Mouse (Mus musculus): ENCODE results near the gene Fam25c. TPM values are rescaled to one million over a fixed set of nuclear protein-coding genes. Genes with fewer than 3 reads are reported as not detected.

Fam25c gene
- polyA plus RNA-seq, 1 experiment from 2014 or later, result not detected

DNA sequence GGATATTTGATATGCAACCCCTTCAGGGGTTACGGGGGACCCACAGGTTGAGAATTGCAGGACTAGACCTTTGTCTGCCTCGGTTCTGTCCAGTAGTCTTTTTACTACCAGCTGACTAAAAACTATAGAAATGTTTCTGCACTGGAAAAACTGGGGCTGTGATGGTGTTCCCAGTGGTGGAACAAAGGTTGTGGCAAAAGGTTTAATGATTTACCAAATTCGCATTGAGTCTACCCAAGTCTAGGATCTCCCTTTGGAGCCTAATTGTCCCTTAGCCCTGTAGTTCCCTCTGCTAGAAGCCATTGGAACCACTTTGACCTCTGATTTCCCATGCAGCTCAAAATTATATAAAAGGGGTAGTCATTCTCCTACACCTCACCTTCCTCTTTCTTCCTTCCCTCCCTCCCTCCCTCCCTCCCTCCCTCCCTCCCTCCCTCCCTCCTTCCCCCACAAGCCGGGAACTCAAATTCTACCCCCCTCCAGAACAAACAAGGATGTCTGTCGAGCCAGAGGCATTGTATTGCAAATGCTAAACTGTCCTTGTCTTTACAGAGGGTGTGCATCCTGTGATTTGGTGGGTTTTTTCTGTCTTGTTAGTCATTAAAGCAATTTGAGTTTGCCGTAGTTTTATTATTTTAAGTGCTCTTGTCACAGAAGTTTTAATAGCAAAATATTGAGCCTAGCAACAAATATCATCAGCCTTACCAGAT lies 42.7 kb downstream of the Fam25c start:
- Histone ChIP-seq H3K4me2 (peak overlapping the region; percentile 80), H3K27me3 (ENCODE audit: control insufficient read depth, insufficient read depth, low read length) (no peaks in the 10 kb centered on the region), H3K9ac (ENCODE audit: low read length) (peak overlapping the region; percentile 47), H3K9me3 (ENCODE audit: control insufficient read depth, low read length) (no peaks in the 10 kb centered on the region), H3K27ac (ENCODE audit: low read depth, low read length) (no peak overlapping the region), H3K4me1 (ENCODE audit: control insufficient read depth, insufficient read depth, low read length) (peaks cover 17% of the 10 kb centered on the region), H3K4me3 (ENCODE audit: low read depth, low read length) (peak overlapping the region; percentile 87), H3K36me3 (ENCODE audit: control insufficient read depth, insufficient read depth, low read length) (no peaks in the 10 kb centered on the region)
- 30% methylated on average over 5 of the region's 6 CpGs for WGBS
- ATAC-seq (ENCODE audit: low FRiP score) (no peak), DNase-seq (ENCODE audit: low spot score, missing footprints) (peak; percentile 89)

GRCm38 (mm10) chr14:34311691-34312090 lies 43.5 kb downstream of the Fam25c start:
- H3K27ac ChIP-seq (ENCODE audit: low read depth, low read length), result no peak overlapping the region
- 2% methylated on average over 4 of the region's 4 CpGs for WGBS
- no peaks in the 10 kb centered on the region for H3K36me3 ChIP-seq (ENCODE audit: control insufficient read depth, insufficient read depth, low read length)
- H3K4me2 ChIP-seq, result peak overlapping the region; percentile 80
- H3K9ac ChIP-seq (ENCODE audit: low read length), result peak overlapping the region; percentile 97
- H3K9me3 ChIP-seq (ENCODE audit: control insufficient read depth, low read length), result no peaks in the 10 kb centered on the region
- ATAC-seq (ENCODE audit: low FRiP score) (no peak), DNase-seq (ENCODE audit: low spot score, missing footprints) (no peak)
- peaks cover 17% of the 10 kb centered on the region for H3K4me1 ChIP-seq (ENCODE audit: control insufficient read depth, insufficient read depth, low read length)
- peak overlapping the region; percentile 87 for H3K4me3 ChIP-seq (ENCODE audit: low read depth, low read length)
- H3K27me3 ChIP-seq (ENCODE audit: control insufficient read depth, insufficient read depth, low read length), result no peaks in the 10 kb centered on the region

DNA sequence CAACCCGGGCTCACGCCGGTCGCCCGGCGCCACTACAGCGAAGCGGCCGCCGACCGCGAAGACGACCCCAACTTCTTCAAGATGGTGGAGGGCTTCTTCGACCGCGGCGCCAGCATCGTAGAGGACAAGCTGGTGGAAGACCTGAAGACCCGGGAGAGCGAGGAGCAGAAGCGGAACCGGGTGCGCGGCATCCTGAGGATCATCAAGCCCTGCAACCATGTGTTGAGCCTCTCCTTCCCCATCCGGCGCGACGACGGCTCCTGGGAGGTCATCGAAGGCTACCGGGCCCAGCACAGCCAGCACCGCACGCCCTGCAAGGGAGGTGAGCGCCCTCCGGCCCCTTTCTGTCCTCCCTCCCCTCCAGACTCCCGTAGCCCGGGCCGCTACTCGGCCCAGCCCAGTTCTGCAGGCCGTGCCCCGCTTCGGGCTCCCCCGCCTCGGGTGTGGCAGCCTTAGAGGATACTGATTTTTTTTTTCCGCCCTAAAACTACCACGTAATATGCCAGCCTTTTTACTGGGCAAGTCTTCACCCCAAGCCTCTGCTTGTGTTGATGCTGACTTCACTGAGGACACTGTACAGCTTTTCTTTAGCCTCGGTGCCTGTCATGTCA lies 44.1 kb downstream of the Fam25c start:
- Histone ChIP-seq H3K27ac (ENCODE audit: low read depth, low read length) (peak overlapping the region; percentile 95), H3K4me2 (peak overlapping the region; percentile 80), H3K4me1 (ENCODE audit: control insufficient read depth, insufficient read depth, low read length) (peaks cover 17% of the 10 kb centered on the region), H3K36me3 (ENCODE audit: control insufficient read depth, insufficient read depth, low read length) (no peaks in the 10 kb centered on the region), H3K4me3 (ENCODE audit: low read depth, low read length) (peak overlapping the region; percentile 87), H3K27me3 (ENCODE audit: control insufficient read depth, insufficient read depth, low read length) (no peaks in the 10 kb centered on the region), H3K9me3 (ENCODE audit: control insufficient read depth, low read length) (no peaks in the 10 kb centered on the region), H3K9ac (ENCODE audit: low read length) (peak overlapping the region; percentile 97)
- DNase-seq (ENCODE audit: low spot score, missing footprints) (peak; percentile 94), ATAC-seq (ENCODE audit: low FRiP score) (peak; percentile 31)
- WGBS, result 0% methylated on average over 42 of the region's 47 CpGs

DNA sequence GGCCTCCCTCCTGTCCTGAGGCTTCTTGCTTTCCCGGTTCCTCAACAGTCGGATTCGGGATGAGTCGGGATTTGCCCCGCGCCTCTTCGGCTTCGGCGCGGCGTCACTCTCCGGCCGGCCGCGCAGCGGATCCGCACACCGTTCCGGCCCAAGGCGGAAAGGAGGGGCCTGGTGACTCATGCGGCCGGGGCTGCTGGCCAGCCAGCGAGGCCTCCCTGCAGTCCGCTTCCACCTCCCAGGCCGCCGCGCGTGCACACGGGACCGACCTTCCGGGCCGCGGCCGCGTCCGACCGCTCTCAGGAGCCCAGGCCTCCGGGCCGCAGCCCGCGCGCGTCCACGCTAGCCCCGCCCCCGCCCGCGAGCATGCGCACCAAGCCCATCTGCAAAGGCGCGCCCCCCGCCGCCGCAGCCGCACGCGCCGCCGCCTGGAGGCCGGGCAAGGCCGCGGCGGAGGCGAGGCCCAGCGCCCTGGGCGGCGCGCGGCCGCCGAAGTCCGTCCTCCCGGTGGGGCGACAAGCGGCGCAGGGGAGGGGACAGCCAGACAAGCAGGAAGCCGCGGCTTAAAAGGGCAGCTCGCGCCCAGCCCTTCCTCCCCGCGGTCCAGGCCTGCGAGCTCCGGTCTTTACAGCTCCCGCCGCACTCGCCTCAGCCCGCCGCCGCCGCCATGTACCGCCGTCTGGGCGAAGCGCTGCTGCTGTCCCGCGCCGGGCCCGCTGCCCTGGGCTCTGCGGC lies 44.8 kb downstream of the Fam25c start, which contains the start of the genes Shld2 and Glud1:
Gene Shld2 (minus strand): TSS at position 260 of the 732 bp plus-strand sequence.
Gene Glud1 (plus strand): TSS at position 494 of the 732 bp plus-strand sequence.
- peak within 1 kb of the TSS; percentile 97 for H3K9ac ChIP-seq (ENCODE audit: low read length)
- peak within 1 kb of the TSS; percentile 95 for H3K27ac ChIP-seq (ENCODE audit: low read depth, low read length)
- WGBS, result under 1% methylated on average over 74 of the region's 100 CpGs
- H3K4me1 ChIP-seq (ENCODE audit: control insufficient read depth, insufficient read depth, low read length), result peaks cover 17% of the 10 kb centered on the region
- peak; percentile 97 for ATAC-seq (ENCODE audit: low FRiP score)
- peak within 1 kb of the TSS; percentile 87 for H3K4me3 ChIP-seq (ENCODE audit: low read depth, low read length)
- no peaks in the 10 kb centered on the region for H3K27me3 ChIP-seq (ENCODE audit: control insufficient read depth, insufficient read depth, low read length)
- no peaks in the 10 kb centered on the region for H3K9me3 ChIP-seq (ENCODE audit: control insufficient read depth, low read length)
- H3K4me2 ChIP-seq, result peak within 1 kb of the TSS; percentile 80
- peak; percentile 100 for DNase-seq (ENCODE audit: low spot score, missing footprints)
- no peaks in the 10 kb centered on the region for H3K36me3 ChIP-seq (ENCODE audit: control insufficient read depth, insufficient read depth, low read length)

GRCm38 (mm10) chr14:34309907-34310233 lies 45.4 kb downstream of the Fam25c start:
- H3K4me1 ChIP-seq (ENCODE audit: control insufficient read depth, insufficient read depth, low read length), result peaks cover 17% of the 10 kb centered on the region
- WGBS, result 9% methylated on average over 5 of the region's 5 CpGs
- H3K4me2 ChIP-seq, result peak overlapping the region; percentile 50
- H3K36me3 ChIP-seq (ENCODE audit: control insufficient read depth, insufficient read depth, low read length), result no peaks in the 10 kb centered on the region
- ATAC-seq (ENCODE audit: low FRiP score), result no peak
- peak overlapping the region; percentile 87 for H3K4me3 ChIP-seq (ENCODE audit: low read depth, low read length)
- H3K27ac ChIP-seq (ENCODE audit: low read depth, low read length), result peak overlapping the region; percentile 95
- no peaks in the 10 kb centered on the region for H3K27me3 ChIP-seq (ENCODE audit: control insufficient read depth, insufficient read depth, low read length)
- H3K9ac ChIP-seq (ENCODE audit: low read length), result peak overlapping the region; percentile 97
- no peak for DNase-seq (ENCODE audit: low spot score, missing footprints)
- H3K9me3 ChIP-seq (ENCODE audit: control insufficient read depth, low read length), result no peaks in the 10 kb centered on the region

GRCm38 (mm10) chr14:34309266-34309665 lies 46.0 kb downstream of the Fam25c start:
- Histone ChIP-seq H3K36me3 (ENCODE audit: control insufficient read depth, insufficient read depth, low read length) (no peaks in the 10 kb centered on the region), H3K27ac (ENCODE audit: low read depth, low read length) (no peak overlapping the region), H3K9me3 (ENCODE audit: control insufficient read depth, low read length) (no peaks in the 10 kb centered on the region), H3K4me3 (ENCODE audit: low read depth, low read length) (no peak overlapping the region), H3K27me3 (ENCODE audit: control insufficient read depth, insufficient read depth, low read length) (no peaks in the 10 kb centered on the region), H3K4me2 (no peak overlapping the region), H3K4me1 (ENCODE audit: control insufficient read depth, insufficient read depth, low read length) (peaks cover 17% of the 10 kb centered on the region), H3K9ac (ENCODE audit: low read length) (no peak overlapping the region)
- DNase-seq (ENCODE audit: low spot score, missing footprints), result peak; percentile 72
- 90% methylated on average over 4 of the region's 4 CpGs for WGBS
- no peak for ATAC-seq (ENCODE audit: low FRiP score)

- no peak overlapping the region for H3K27ac ChIP-seq (ENCODE audit: low read depth, low read length)
- DNase-seq (ENCODE audit: low spot score, missing footprints) (no peak), ATAC-seq (ENCODE audit: low FRiP score) (no peak)
- no peak overlapping the region for H3K4me3 ChIP-seq (ENCODE audit: low read depth, low read length)
- no peaks in the 10 kb centered on the region for H3K36me3 ChIP-seq (ENCODE audit: control insufficient read depth, insufficient read depth, low read length)
- 46% methylated on average over 5 of the region's 5 CpGs for WGBS
- no peaks in the 10 kb centered on the region for H3K27me3 ChIP-seq (ENCODE audit: control insufficient read depth, insufficient read depth, low read length)
- H3K9me3 ChIP-seq (ENCODE audit: control insufficient read depth, low read length), result no peaks in the 10 kb centered on the region
- no peak overlapping the region for H3K9ac ChIP-seq (ENCODE audit: low read length)
- H3K4me1 ChIP-seq (ENCODE audit: control insufficient read depth, insufficient read depth, low read length), result no peaks in the 10 kb centered on the region
- no peak overlapping the region for H3K4me2 ChIP-seq
Measured at GRCm38 (mm10) chr14:34303265-34303680, 52.0 kb downstream of the Fam25c start.

DNA sequence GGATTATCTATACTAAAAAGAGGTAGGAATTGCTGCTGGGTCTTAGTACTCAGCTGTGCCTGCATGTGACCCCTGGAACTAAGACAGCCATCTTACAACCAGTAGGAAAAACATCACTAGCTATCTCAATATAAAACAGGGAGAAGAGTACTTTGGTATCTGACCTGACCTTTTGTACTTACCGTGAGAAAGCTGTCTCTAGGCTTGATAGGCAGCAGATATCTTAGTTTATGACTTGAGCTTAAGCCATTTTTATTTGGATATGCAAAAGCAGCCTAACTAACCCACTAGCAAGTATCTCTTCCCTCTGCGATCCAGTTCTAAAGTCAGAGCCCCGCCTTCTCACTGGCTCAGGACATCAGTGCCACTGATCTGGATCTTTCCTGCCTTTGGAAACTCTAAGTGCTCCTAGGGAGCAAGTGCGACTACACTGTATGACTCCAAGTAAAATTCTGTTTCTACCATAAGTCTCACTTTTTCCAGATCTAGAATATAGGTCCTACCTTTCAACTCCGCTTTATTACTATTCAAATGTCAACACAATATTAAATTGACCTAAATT lies 52.5 kb downstream of the Fam25c start:
- H3K36me3 ChIP-seq (ENCODE audit: control insufficient read depth, insufficient read depth, low read length), result no peaks in the 10 kb centered on the region
- no peak overlapping the region for H3K9ac ChIP-seq (ENCODE audit: low read length)
- no peak overlapping the region for H3K27ac ChIP-seq (ENCODE audit: low read depth, low read length)
- H3K27me3 ChIP-seq (ENCODE audit: control insufficient read depth, insufficient read depth, low read length), result no peaks in the 10 kb centered on the region
- no peaks in the 10 kb centered on the region for H3K9me3 ChIP-seq (ENCODE audit: control insufficient read depth, low read length)
- WGBS, result 79% methylated on average over 5 of the region's 5 CpGs
- H3K4me1 ChIP-seq (ENCODE audit: control insufficient read depth, insufficient read depth, low read length), result no peaks in the 10 kb centered on the region
- DNase-seq (ENCODE audit: low spot score, missing footprints) (no peak), ATAC-seq (ENCODE audit: low FRiP score) (no peak)
- no peak overlapping the region for H3K4me2 ChIP-seq
- H3K4me3 ChIP-seq (ENCODE audit: low read depth, low read length), result no peak overlapping the region
